8 mouse cellular contexts compared by ENCODE assay signal in the genomic region with DNA sequence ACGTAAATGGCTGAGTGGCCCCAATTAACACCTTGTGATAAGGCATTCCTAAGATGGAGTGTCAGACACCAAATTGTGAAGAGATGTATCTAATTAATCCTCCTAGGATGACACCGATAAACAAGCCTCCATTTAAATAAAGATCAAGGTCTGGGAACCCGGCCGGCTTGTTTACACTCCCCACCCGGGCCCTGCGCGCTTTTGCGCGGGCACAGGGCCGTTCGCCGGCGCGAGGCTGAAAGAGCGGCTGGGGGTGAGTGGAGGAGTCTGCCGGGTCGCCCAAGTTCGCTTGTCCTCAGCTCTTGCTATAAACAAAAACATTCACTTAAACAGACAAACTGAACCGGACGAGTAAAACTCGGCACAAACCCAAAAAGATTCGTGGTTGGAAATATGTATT. TPM values are rescaled to one million over a fixed set of nuclear protein-coding genes. Genes with fewer than 3 reads are reported as not detected.
DNase-seq lines count a peak whose midpoint lies in the region; ATAC-seq and TF ChIP-seq lines count a peak whose summit lies in the region.

No protein-coding gene starts in this region.

- H3K9me3 ChIP-seq in heart, embryonic 12.5 days (replicated peaks) = no peaks in the 10 kb centered on the region
- no peaks in the 10 kb centered on the region for H3K9me3 ChIP-seq in heart, postnatal 0 days (replicated peaks; ENCODE audit: control insufficient read depth, low read length)
- H3K9me3 ChIP-seq in midbrain, embryonic 13.5 days = no peaks in the 10 kb centered on the region

- DNase-seq in heart, postnatal 14 days = no peak
- peak; percentile 42 for DNase-seq in ZHBTc4 (ENCODE audit: low read depth, low spot score)
- no peak for DNase-seq in heart, postnatal 0 days (ENCODE audit: low spot score)
- DNase-seq in urinary bladder, postnatal 10 days (ENCODE audit: low spot score) = no peak
- DNase-seq in right cerebral cortex, postnatal 10 days (ENCODE audit: low spot score in 2 of 2) = no peak
- no peak for DNase-seq in thymus, postnatal 25 days

- H3K4me3 ChIP-seq in heart, embryonic 12.5 days = peak overlapping the region; percentile 53
- peak overlapping the region; percentile 46 for H3K4me3 ChIP-seq in heart, postnatal 0 days (ENCODE audit: low read depth, low read length)
- peak overlapping the region; percentile 27 for H3K4me3 ChIP-seq in midbrain, embryonic 13.5 days (replicated peaks)

- H3K9ac ChIP-seq in heart, embryonic 12.5 days = peak overlapping the region; percentile 65; the same call in 1 of the 2 replicates
- H3K9ac ChIP-seq in heart, postnatal 0 days (replicated peaks; ENCODE audit: low read depth, low read length) = 0 out of 2 replicates have a peak overlapping the region, but pooled peaks have one; percentile 14
- H3K9ac ChIP-seq in midbrain, embryonic 13.5 days (replicated peaks) = no peak overlapping the region

- 1% methylated on average over 22 of the region's 22 CpGs for WGBS in heart, embryonic 12.5 days
- 4% methylated on average over 22 of the region's 22 CpGs for WGBS in heart, postnatal 0 days
- WGBS in midbrain, embryonic 13.5 days = under 1% methylated on average over 22 of the region's 22 CpGs

- H3K4me2 ChIP-seq in heart, embryonic 12.5 days = peak overlapping the region; percentile 89
- peak overlapping the region; percentile 88 for H3K4me2 ChIP-seq in heart, postnatal 0 days (ENCODE audit: low read depth, low read length)
- H3K4me2 ChIP-seq in midbrain, embryonic 13.5 days (replicated peaks) = peak overlapping the region; percentile 53

- no peak for ATAC-seq in heart, embryonic 12.5 days (ENCODE audit: insufficient number of reproducible peaks, low FRiP score)
- ATAC-seq in heart, postnatal 0 days (ENCODE audit: insufficient read depth, low read depth) = no peak
- no peak for ATAC-seq in midbrain, embryonic 13.5 days

- peaks cover 51% of the 10 kb centered on the region for H3K27me3 ChIP-seq in heart, embryonic 12.5 days (replicated peaks)
- peaks cover 64% of the 10 kb centered on the region for H3K27me3 ChIP-seq in heart, postnatal 0 days (ENCODE audit: control insufficient read depth, insufficient read depth, low read length)
- H3K27me3 ChIP-seq in midbrain, embryonic 13.5 days = peaks cover 91% of the 10 kb centered on the region

- H3K36me3 ChIP-seq in heart, embryonic 12.5 days = no peaks in the 10 kb centered on the region
- H3K36me3 ChIP-seq in heart, postnatal 0 days (replicated peaks; ENCODE audit: control insufficient read depth, insufficient read depth, low read length) = no peaks in the 10 kb centered on the region
- no peaks in the 10 kb centered on the region for H3K36me3 ChIP-seq in midbrain, embryonic 13.5 days

- no peak overlapping the region for H3K27ac ChIP-seq in heart, embryonic 12.5 days (ENCODE audit: poor library complexity, severe bottlenecking)
- H3K27ac ChIP-seq in heart, postnatal 0 days (ENCODE audit: low read depth) = no peak overlapping the region
- no peak overlapping the region for H3K27ac ChIP-seq in midbrain, embryonic 13.5 days

- no peak for TF ChIP-seq CTCF in heart, postnatal 0 days (IDR thresholded peaks at IDR 0.05; ENCODE audit: low read depth)

- intact Hi-C loops in heart, postnatal 14 days (cut with DNase I) = loop anchor here (2.0 to 5.0 kb wide), 2 partner anchors 335 to 435 kb away; a partner anchor contains a TSS

- peaks cover 13% of the 10 kb centered on the region for H3K4me1 ChIP-seq in heart, embryonic 12.5 days (replicated peaks)
- H3K4me1 ChIP-seq in heart, postnatal 0 days (ENCODE audit: control insufficient read depth, insufficient read depth) = peaks cover 18% of the 10 kb centered on the region; the same call in 1 of the 2 replicates
- peaks cover 33% of the 10 kb centered on the region for H3K4me1 ChIP-seq in midbrain, embryonic 13.5 days (replicated peaks)

- no peak for TF ChIP-seq EP300 in heart, postnatal 0 days (IDR thresholded peaks at IDR 0.05; ENCODE audit: low read depth)

RNA-seq across cellular contexts. Expression of a gene that starts 9.6 kb away (rescaled TPM):
- 0.08 and 0.11 TPM in 2 replicates for polyA plus RNA-seq in heart, embryonic 12.5 days (2016; fragmentation: Nextera tagmentation; extraction: Ambion mirVana)
- not detected for total RNA-seq in heart, postnatal 14 days (2021)
- total RNA-seq in heart, postnatal 0 days (2014; rRNA removed; ENCODE audit: low replicate concordance) = not detected in 2 replicates
- not detected in 2 replicates for polyA plus RNA-seq in heart, postnatal 0 days (2015; fragmentation: Nextera tagmentation; extraction: Ambion mirVana)
- polyA plus RNA-seq in midbrain, embryonic 13.5 days (2015; fragmentation: Nextera tagmentation; extraction: Ambion mirVana) = 0.68 and 2.6 TPM in 2 replicates

RNA-seq across cellular contexts. Expression of a gene that starts 18.4 kb away (rescaled TPM):
- 74.8 and 75.5 TPM in 2 replicates for polyA plus RNA-seq in heart, embryonic 12.5 days (2016; fragmentation: Nextera tagmentation; extraction: Ambion mirVana)
- total RNA-seq in heart, postnatal 14 days (2021) = 100 to 1,000 TPM; 180 to 187 TPM
- 56.4 and 57.6 TPM in 2 replicates for total RNA-seq in heart, postnatal 0 days (2014; rRNA removed; ENCODE audit: low replicate concordance)
- 40.9 and 45.3 TPM in 2 replicates for polyA plus RNA-seq in heart, postnatal 0 days (2015; fragmentation: Nextera tagmentation; extraction: Ambion mirVana)
- polyA plus RNA-seq in midbrain, embryonic 13.5 days (2015; fragmentation: Nextera tagmentation; extraction: Ambion mirVana) = 52.6 and 56.5 TPM in 2 replicates
